Mouse (Mus musculus) cerebellum, adult 2 months (tissue): ENCODE measurements around the gene Tchp. TPM values are rescaled to one million over a fixed set of nuclear protein-coding genes. Genes with fewer than 3 reads are reported as not detected.
A peak's percentile ranks its signal among the peaks of the same experiment; 100 is the strongest.

Experiments used
- DNase-seq, 2 experiments: peaks; one replicate each; pipeline ENCODE4 v3.0.0; 2021
- H3K27ac ChIP-seq: fragments of 200-500 bp; 2 replicates; pipeline ENCODE4 v1.5.1; 2012; ENCODE audit warnings: low read length, control low read depth, inconsistent platforms; ENCODE audit not compliant: insufficient read depth
- H3K27me3 ChIP-seq: fragments of 200-500 bp; 2 replicates; pipeline ENCODE4 v1.6.1; 2012; ENCODE audit warnings: inconsistent platforms, mild to moderate bottlenecking, low read length, moderate library complexity; ENCODE audit not compliant: control insufficient read depth, insufficient read depth
- H3K4me1 ChIP-seq: fragments of 200-500 bp; 2 replicates; pipeline ENCODE4 v1.6.1; 2011; ENCODE audit warnings: low read length; ENCODE audit not compliant: control insufficient read depth, insufficient read depth
- H3K4me3 ChIP-seq: fragments of 200-500 bp; replicated peaks from 2 replicates; pipeline ENCODE3; 2011; ENCODE audit warnings: mild to moderate bottlenecking, low read depth, low read length, control low read depth; ENCODE audit not compliant: insufficient read depth
- CTCF ChIP-seq: fragments of 200-500 bp; IDR thresholded peaks from 2 replicates; pipeline ENCODE4 v1.5.1; 2011; ENCODE audit warnings: low read depth, mild to moderate bottlenecking, control low read depth, low read length, moderate library complexity, borderline replicate concordance; ENCODE audit not compliant: insufficient read depth
- POLR2A ChIP-seq: fragments of 200-500 bp; IDR thresholded peaks from 2 replicates; pipeline ENCODE4 v1.6.1; 2011; ENCODE audit warnings: low read length, control low read depth, borderline replicate concordance; ENCODE audit not compliant: insufficient read depth
- WGBS: fragments of 180-500 bp; shearing (Covaris S2); methylation state at CpG from one replicate; pipeline ENCODE4 v1.1.7; 2018; 5-methylcytosine and 5-hydroxymethylcytosine counted together
- polyA plus RNA-seq: library from polyadenylated mRNA; depleted of rRNA; stranded (reverse); fragments of >200 nt; gene quantifications from 2 replicates; pipeline ENCODE4 v1.2.3, GENCODE M21; 2012

Gene Tchp
- polyA plus RNA-seq, 1 experiment, result 33.9 TPM

GRCm38 (mm10) chr5:114688703-114689102 is 18.9 kb upstream of the Tchp start:
- H3K4me1 ChIP-seq, result peaks cover 25% of the 10 kb centered on the region
- no peaks in the 10 kb centered on the region for H3K27me3 ChIP-seq
- TF ChIP-seq CTCF (no peak), POLR2A (no peak)
- no peak for DNase-seq
- 64% methylated on average over 13 of the region's 13 CpGs for WGBS
- H3K4me3 ChIP-seq, result no peak overlapping the region
- no peak overlapping the region for H3K27ac ChIP-seq

GRCm38 (mm10) chr5:114689700-114690366 is 17.7 kb upstream of the Tchp start:
- Histone ChIP-seq H3K4me1 (peaks cover 18% of the 10 kb centered on the region), H3K27me3 (no peaks in the 10 kb centered on the region), H3K4me3 (peak overlapping the region; percentile 80), H3K27ac (no peak overlapping the region)
- TF ChIP-seq CTCF (no peak), POLR2A (no peak)
- DNase-seq, result peak; percentile 27 to 40
- WGBS, result 10% methylated on average over 16 of the region's 16 CpGs

GRCm38 (mm10) chr5:114690633-114691567 is 16.7 kb upstream of the Tchp start, which contains the start of gene Gltp:
Gltp (minus strand) TSS chr5:114690984.
- peak; percentile 93 to 95 for DNase-seq
- Histone ChIP-seq H3K4me1 (peaks cover 18% of the 10 kb centered on the region), H3K27ac (peak within 1 kb of the TSS; percentile 85), H3K4me3 (peak within 1 kb of the TSS; percentile 80), H3K27me3 (no peaks in the 10 kb centered on the region)
- 3% methylated on average over 75 of the region's 75 CpGs for WGBS
- TF ChIP-seq POLR2A (peak; percentile 53; the same call in 1 of the 2 replicates), CTCF (no peak)

GRCm38 (mm10) chr5:114695775-114696174 is 11.8 kb upstream of the Tchp start:
- WGBS, result 74% methylated on average over 5 of the region's 5 CpGs
- TF ChIP-seq POLR2A, result no peak
- TF ChIP-seq CTCF, result no peak
- DNase-seq, result no peak

GRCm38 (mm10) chr5:114696939-114697338 is 10.6 kb upstream of the Tchp start:
- Histone ChIP-seq H3K4me3 (no peak overlapping the region), H3K27ac (no peak overlapping the region), H3K4me1 (peaks cover 18% of the 10 kb centered on the region; the same call in 1 of the 2 replicates), H3K27me3 (no peaks in the 10 kb centered on the region)
- TF ChIP-seq POLR2A (no peak), CTCF (no peak)
- DNase-seq, result no peak
- WGBS, result 88% methylated on average over 17 of the region's 17 CpGs

More at GRCm38 (mm10) chr5:114695775-114696174, 11.8 kb upstream of the Tchp start:
- no peak overlapping the region for H3K27ac ChIP-seq
- peaks cover 21% of the 10 kb centered on the region; the same call in 1 of the 2 replicates for H3K4me1 ChIP-seq
- H3K27me3 ChIP-seq, result no peaks in the 10 kb centered on the region
- H3K4me3 ChIP-seq, result no peak overlapping the region

GRCm38 (mm10) chr5:114698044-114698746 is 9.4 kb upstream of the Tchp start:
- Histone ChIP-seq H3K4me1 (peaks cover 18% of the 10 kb centered on the region; the same call in 1 of the 2 replicates), H3K27ac (0 out of 2 replicates have a peak overlapping the region, but pooled peaks have one; percentile 14), H3K4me3 (peak overlapping the region; percentile 13), H3K27me3 (no peaks in the 10 kb centered on the region)
- WGBS, result 9% methylated on average over 19 of the region's 19 CpGs
- TF ChIP-seq POLR2A, result no peak
- TF ChIP-seq CTCF, result no peak
- DNase-seq, result peak; percentile 95 to 96

GRCm38 (mm10) chr5:114699015-114699414 is 8.5 kb upstream of the Tchp start:
- Histone ChIP-seq H3K27me3 (no peaks in the 10 kb centered on the region), H3K4me3 (no peak overlapping the region), H3K4me1 (peaks cover 18% of the 10 kb centered on the region; the same call in 1 of the 2 replicates), H3K27ac (no peak overlapping the region)
- no peak for DNase-seq
- TF ChIP-seq POLR2A (no peak), CTCF (no peak)
- WGBS, result 59% methylated on average over 7 of the region's 7 CpGs
